Mouse (Mus musculus) adrenal gland, postnatal 0 days (tissue): ENCODE measurements around the gene Hist1h1e. TPM values are rescaled to one million over a fixed set of nuclear protein-coding genes. Genes with fewer than 3 reads are reported as not detected.

ENCODE experiments used
- microRNA-seq: library from miRNA; unstranded; fragments of <30 nt; microRNA quantifications from one replicate; pipeline ENCODE4, GENCODE M21; 2016; ENCODE audit warnings: borderline replicate concordance; ENCODE audit not compliant: insufficient number of aligned reads
- polyA plus RNA-seq: library from polyadenylated mRNA; unstranded; fragments of >200 nt; fragmentation: Nextera tagmentation; extraction: Ambion mirVana; gene quantifications from 2 replicates; pipeline ENCODE4 v1.2.1, GENCODE M21; 2015

Hist1h1e gene
- polyA plus RNA-seq: 13.4 and 14.3 TPM in 2 replicates

DNA sequence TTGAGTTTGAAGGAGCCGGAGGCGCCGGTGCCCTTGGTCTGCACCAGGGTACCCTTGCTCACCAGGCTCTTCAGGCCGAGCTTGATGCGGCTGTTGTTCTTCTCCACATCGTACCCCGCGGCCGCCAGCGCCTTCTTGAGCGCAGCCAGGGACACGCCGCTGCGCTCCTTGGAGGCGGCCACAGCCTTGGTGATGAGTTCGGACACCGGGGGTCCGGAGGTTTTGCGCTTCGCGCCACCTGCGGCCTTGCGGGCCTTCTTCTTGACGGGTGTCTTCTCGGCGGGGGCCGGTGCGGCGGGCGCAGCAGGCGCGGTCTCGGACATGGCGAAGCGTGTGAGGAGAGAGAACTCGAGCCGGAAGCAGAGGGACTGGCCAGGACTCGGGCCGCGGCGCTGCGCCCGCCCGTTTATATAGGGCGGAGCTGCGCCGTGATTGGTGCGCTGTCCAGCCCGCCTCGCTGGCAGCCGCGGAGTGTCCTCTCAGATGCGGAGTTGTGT, at the start of gene Hist1h1e:
Hist1h1e (minus strand) TSS at position 384 of the 497 bp plus-strand sequence.

DNA sequence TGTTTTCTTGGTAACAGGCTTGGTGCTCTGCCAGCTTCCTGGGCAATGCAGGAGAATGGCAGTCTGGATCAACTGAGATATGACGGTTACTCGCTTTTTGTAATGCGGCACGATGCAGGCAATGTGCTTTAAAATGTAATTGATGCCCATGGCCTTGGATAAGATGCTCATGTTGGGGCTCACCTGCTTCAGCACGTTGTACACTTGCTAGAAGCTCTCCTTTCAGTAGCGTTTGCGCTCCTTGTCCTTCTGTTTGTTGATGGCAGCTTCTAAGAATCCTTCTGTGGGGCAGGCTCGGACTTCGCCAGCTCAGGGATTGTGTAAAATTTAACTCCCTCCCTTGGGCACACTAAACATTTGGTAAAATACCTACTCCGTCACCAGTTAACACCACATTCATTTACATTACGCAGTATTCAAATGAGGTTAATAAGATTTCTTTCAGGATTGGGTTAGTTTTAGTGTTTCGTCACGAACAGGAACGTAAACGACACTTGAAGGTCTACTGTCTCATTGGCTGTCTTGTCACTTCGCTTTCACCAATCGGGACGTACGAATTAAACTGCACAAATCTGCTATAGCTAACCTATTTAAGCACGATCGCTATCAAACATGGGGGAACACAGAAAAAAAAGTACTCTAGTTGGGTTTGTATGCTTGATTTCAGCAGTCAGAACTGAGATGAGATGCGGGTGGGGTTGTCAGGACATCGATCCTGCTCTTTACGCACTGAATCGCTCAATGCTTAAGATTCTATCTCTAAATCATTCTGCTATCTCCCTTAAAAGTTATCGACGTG, 1.4 kb downstream of the Hist1h1e start, which contains the start of gene Hist1h2be:
Hist1h2be (minus strand) TSS at position 392 of the 799 bp plus-strand sequence.

DNA sequence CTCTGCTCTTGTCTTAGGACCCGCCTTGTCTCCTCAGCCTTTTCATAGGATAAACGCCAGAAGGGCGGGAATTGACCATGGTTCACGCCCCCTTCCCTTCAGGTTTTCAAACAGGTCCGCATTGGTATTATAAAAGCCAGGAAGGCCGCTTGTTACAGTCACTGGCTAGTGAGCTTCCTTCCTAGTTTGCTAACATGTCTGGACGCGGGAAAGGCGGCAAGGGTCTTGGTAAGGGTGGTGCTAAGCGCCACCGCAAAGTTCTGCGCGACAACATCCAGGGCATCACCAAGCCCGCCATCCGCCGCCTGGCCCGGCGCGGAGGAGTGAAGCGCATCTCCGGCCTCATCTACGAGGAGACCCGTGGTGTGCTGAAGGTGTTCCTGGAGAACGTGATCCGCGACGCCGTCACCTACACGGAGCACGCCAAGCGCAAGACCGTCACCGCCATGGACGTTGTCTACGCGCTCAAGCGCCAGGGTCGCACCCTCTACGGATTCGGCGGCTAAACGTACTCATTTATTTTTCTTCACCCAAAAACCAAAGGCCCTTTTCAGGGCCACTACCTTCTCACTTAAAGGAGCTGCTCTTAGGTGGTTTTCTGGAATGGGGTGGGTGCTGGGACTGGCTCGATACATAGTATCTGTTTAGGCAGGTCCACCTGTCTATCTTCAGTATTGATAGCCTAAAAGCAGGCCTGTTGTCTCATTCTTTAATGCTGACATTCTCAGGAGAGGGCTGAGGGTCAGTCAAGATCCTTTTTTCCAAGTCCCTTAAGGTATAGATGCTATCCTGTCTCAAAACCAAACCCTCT, 40.7 kb downstream of the Hist1h1e start, which contains the start of gene Hist1h4d:
Hist1h4d (plus strand) TSS at position 191 of the 811 bp plus-strand sequence.

GRCm38 (mm10) chr13:23575271-23575851, 47.0 kb downstream of the Hist1h1e start, which contains the start of gene Hist1h3d:
Hist1h3d (plus strand) TSS chr13:23575763.

GRCm38 (mm10) chr13:23573898-23574524, 48.3 kb downstream of the Hist1h1e start, which contains the start of the genes Hist1h2bf and Hist1h2ad:
Hist1h2bf (minus strand) TSS chr13:23574196.
Hist1h2ad (plus strand) TSS chr13:23574381.

GRCm38 (mm10) chr13:23571022-23571503, 51.3 kb downstream of the Hist1h1e start, which contains the start of the genes Hist1h2ae and Hist1h2bg:
Hist1h2ae (minus strand) TSS chr13:23571220.
Hist1h2bg (plus strand) TSS chr13:23571396.

Small RNA genes lying within 50 kb of the gene (microRNA-seq; reads per million reads assigned to microRNA genes)
- gene Gm44359: not detected
- gene Gm44394: not detected

Other genes with a start within 250 kb of the Hist1h1e start
- gene Abt1, start 198.7 kb downstream of the Hist1h1e start, polyA plus RNA-seq: 7.9 and 11.4 TPM in 2 replicates
- gene Btn1a1, start 156.7 kb downstream of the Hist1h1e start, polyA plus RNA-seq: 0.06 and 0.30 TPM in 2 replicates
- gene Btn2a2, start 133.7 kb downstream of the Hist1h1e start, polyA plus RNA-seq: 0.30 TPM in 1 of 2 replicates, not detected in the other
- 11.5 and 11.7 TPM in 2 replicates for gene Hist1h4h, start 91.5 kb downstream of the Hist1h1e start, polyA plus RNA-seq
- 3.9 and 7.2 TPM in 2 replicates for gene Hist1h2af, start 88.7 kb downstream of the Hist1h1e start, polyA plus RNA-seq
- 1.4 and 1.9 TPM in 2 replicates for gene Hist1h3g, start 87.1 kb downstream of the Hist1h1e start, polyA plus RNA-seq
- 0.24 and 0.48 TPM in 2 replicates for gene Hist1h2bh, start 79.2 kb downstream of the Hist1h1e start, polyA plus RNA-seq
- 0.75 and 0.84 TPM in 2 replicates for gene Hist1h3f, start 78.5 kb downstream of the Hist1h1e start, polyA plus RNA-seq
- not detected in 2 replicates for gene Hist1h4f, start 70.9 kb downstream of the Hist1h1e start, polyA plus RNA-seq
- gene Hist1h1d, start 69.3 kb downstream of the Hist1h1e start, polyA plus RNA-seq: 0.26 and 0.41 TPM in 2 replicates
- 3.7 and 4.0 TPM in 2 replicates for gene Hist1h3e, start 60.2 kb downstream of the Hist1h1e start, polyA plus RNA-seq
- gene Hist1h2ae, start 51.3 kb downstream of the Hist1h1e start, polyA plus RNA-seq: 38.1 and 43.6 TPM in 2 replicates
- 2.6 and 5.2 TPM in 2 replicates for gene Hist1h2bg, start 51.2 kb downstream of the Hist1h1e start, polyA plus RNA-seq
- 0.86 and 1.0 TPM in 2 replicates for gene Hist1h2bf, start 48.4 kb downstream of the Hist1h1e start, polyA plus RNA-seq
- gene Hist1h2ad, start 48.2 kb downstream of the Hist1h1e start, polyA plus RNA-seq: 0.74 and 1.1 TPM in 2 replicates
- 1.9 and 2.4 TPM in 2 replicates for gene Hist1h3d, start 46.8 kb downstream of the Hist1h1e start, polyA plus RNA-seq
- 48.4 and 56.4 TPM in 2 replicates for gene Hist1h4d, start 41.0 kb downstream of the Hist1h1e start, polyA plus RNA-seq
- 1.3 and 1.7 TPM in 2 replicates for gene Hist1h2be, start 1.4 kb downstream of the Hist1h1e start, polyA plus RNA-seq
- gene Hist1h2ac, start 61.4 kb upstream of the Hist1h1e start, polyA plus RNA-seq: 0.62 and 1.6 TPM in 2 replicates
- gene Hist1h2bc, start 61.6 kb upstream of the Hist1h1e start, polyA plus RNA-seq: 173 and 221 TPM in 2 replicates
- gene Hist1h1t, start 73.3 kb upstream of the Hist1h1e start, polyA plus RNA-seq: not detected in 2 replicates
- gene Hist1h4c, start 75.9 kb upstream of the Hist1h1e start, polyA plus RNA-seq: 3.9 and 5.8 TPM in 2 replicates
- 27.9 and 33.6 TPM in 2 replicates for gene Hfe, start 88.3 kb upstream of the Hist1h1e start, polyA plus RNA-seq
- 137 and 180 TPM in 2 replicates for gene Hist1h1c, start 116.2 kb upstream of the Hist1h1e start, polyA plus RNA-seq
- gene Hist1h3c, start 123.0 kb upstream of the Hist1h1e start, polyA plus RNA-seq: 1.2 and 1.4 TPM in 2 replicates
- 0.84 and 0.95 TPM in 2 replicates for gene Hist1h2bb, start 124.2 kb upstream of the Hist1h1e start, polyA plus RNA-seq
- 18.1 and 21.8 TPM in 2 replicates for gene Hist1h2ab, start 128.6 kb upstream of the Hist1h1e start, polyA plus RNA-seq
- gene Hist1h3b, start 129.7 kb upstream of the Hist1h1e start, polyA plus RNA-seq: 2.5 and 3.1 TPM in 2 replicates
- 0.50 and 1.1 TPM in 2 replicates for gene Hist1h4b, start 134.5 kb upstream of the Hist1h1e start, polyA plus RNA-seq
- 0.52 TPM in 1 of 2 replicates, not detected in the other for gene Hist1h4a, start 138.7 kb upstream of the Hist1h1e start, polyA plus RNA-seq
- 1.1 and 1.8 TPM in 2 replicates for gene Hist1h3a, start 139.8 kb upstream of the Hist1h1e start, polyA plus RNA-seq
- 1.2 and 1.8 TPM in 2 replicates for gene Hist1h1a, start 141.1 kb upstream of the Hist1h1e start, polyA plus RNA-seq
- gene Trim38, start 147.4 kb upstream of the Hist1h1e start, polyA plus RNA-seq: 0.12 TPM in 1 of 2 replicates, not detected in the other
- 1.1 and 1.3 TPM in 2 replicates for gene Slc17a2, start 184.4 kb upstream of the Hist1h1e start, polyA plus RNA-seq
- gene Slc17a3, start 216.9 kb upstream of the Hist1h1e start, polyA plus RNA-seq: 0.33 and 0.57 TPM in 2 replicates
- gene Slc17a1, start 245.2 kb upstream of the Hist1h1e start, polyA plus RNA-seq: 0.49 TPM in 1 of 2 replicates, not detected in the other